In genomic region chr9:110123322-110123721, GRCm38 (mm10) we compare ENCODE assay signal across 26 mouse cellular contexts.
"Had no signal": no experiment of that assay in that cellular context is flagged by ENCODE, and none has a peak within 500 bp of the region (broad histone marks: within the 10 kb centered on the region; RNA-seq: fewer than 3 reads in every experiment).

No protein-coding gene starts in this region.

- H3K36me3 ChIP-seq: heart, embryonic 15.5 days; hindbrain, embryonic 13.5 days; hindbrain, embryonic 15.5 days; kidney, embryonic 15.5 days; limb, embryonic 12.5 days; liver, embryonic 13.5 days had no signal

- H3K4me2 ChIP-seq: heart, embryonic 11.5 days; heart, embryonic 13.5 days; heart, embryonic 15.5 days; hindbrain, embryonic 13.5 days; hindbrain, embryonic 15.5 days; kidney, embryonic 15.5 days; limb, embryonic 12.5 days; liver, embryonic 11.5 days; liver, embryonic 13.5 days had no signal

- H3K27ac ChIP-seq: heart, adult 2 months; heart, embryonic 13.5 days; heart, embryonic 15.5 days; hindbrain, embryonic 13.5 days; hindbrain, embryonic 15.5 days; hindbrain, postnatal 0 days; kidney, embryonic 15.5 days; kidney, postnatal 0 days; layer of hippocampus, adult 2 months; left cerebral cortex, adult 2 months; limb, embryonic 10.5 days; limb, embryonic 12.5 days; liver, embryonic 13.5 days had no signal

- DNase-seq: gastrocnemius, postnatal 14 days; gastrocnemius, postnatal 36 days; heart, adult 2 months; heart, postnatal 14 days; heart, postnatal 36 days; kidney, adult 11 months; kidney, adult 2 months; kidney, adult 9 months; kidney, postnatal 14 days; kidney, postnatal 4 days; liver; liver, embryonic 13.5 days had no signal

- H3K9me3 ChIP-seq: heart, embryonic 13.5 days; heart, embryonic 15.5 days; hindbrain, embryonic 13.5 days; hindbrain, embryonic 15.5 days; kidney, embryonic 15.5 days; limb, embryonic 10.5 days; limb, embryonic 12.5 days; liver, embryonic 13.5 days had no signal

- H3K27me3 ChIP-seq: heart, embryonic 13.5 days; heart, embryonic 15.5 days; hindbrain, embryonic 13.5 days; hindbrain, embryonic 15.5 days; kidney, embryonic 15.5 days; limb, embryonic 12.5 days; liver, embryonic 13.5 days had no signal

- H3K4me3 ChIP-seq: heart, adult 2 months; heart, embryonic 13.5 days; heart, embryonic 15.5 days; hindbrain, embryonic 13.5 days; hindbrain, embryonic 15.5 days; kidney, embryonic 15.5 days; layer of hippocampus, adult 2 months; left cerebral cortex, adult 2 months; limb, embryonic 10.5 days; limb, embryonic 12.5 days; liver, embryonic 13.5 days had no signal

- ATAC-seq: hindbrain, postnatal 0 days; intestine, embryonic 16.5 days had no signal

- H3K9ac ChIP-seq: heart, embryonic 13.5 days; heart, embryonic 15.5 days; hindbrain, embryonic 13.5 days; hindbrain, embryonic 15.5 days; kidney, embryonic 15.5 days; limb, embryonic 12.5 days; liver, embryonic 13.5 days had no signal
